Mouse (Mus musculus) embryonic facial prominence, embryonic 12.5 days (tissue): ENCODE data around the gene Hhat. TPM values are rescaled to one million over a fixed set of nuclear protein-coding genes. Genes with fewer than 3 reads are reported as not detected.
A peak's percentile ranks its signal among the peaks of the same experiment; 100 is the strongest.

Experiments
- ATAC-seq: fragments of 200-750 bp; cut with Nextera tagmentation; 2 replicates; pipeline ENCODE4 v1.8.0; 2017; ENCODE audit not compliant: insufficient number of reproducible peaks, insufficient read depth, low FRiP score, low TSS enrichment
- H3K27ac ChIP-seq: fragments of 300-500 bp; sonication (generic); 2 replicates; pipeline ENCODE4 v1.5.1; 2016; ENCODE audit warnings: mild to moderate bottlenecking
- H3K27me3 ChIP-seq: fragments of 300-500 bp; sonication (generic); 2 replicates; pipeline ENCODE4 v1.6.1; 2016; ENCODE audit warnings: mild to moderate bottlenecking, moderate library complexity
- H3K36me3 ChIP-seq: fragments of 300-500 bp; sonication (generic); 2 replicates; pipeline ENCODE4 v1.6.1; 2016; ENCODE audit warnings: mild to moderate bottlenecking
- H3K4me1 ChIP-seq: fragments of 300-500 bp; sonication (generic); 2 replicates; pipeline ENCODE4 v1.6.1; 2016
- H3K4me2 ChIP-seq: fragments of 300-500 bp; sonication (generic); replicated peaks from 2 replicates; pipeline ENCODE4 v1.6.1; 2016; ENCODE audit warnings: mild to moderate bottlenecking, moderate library complexity
- H3K4me3 ChIP-seq: fragments of 300-500 bp; sonication (generic); 2 replicates; pipeline ENCODE4 v1.5.1; 2016; ENCODE audit warnings: mild to moderate bottlenecking
- H3K9ac ChIP-seq: fragments of 300-500 bp; sonication (generic); 2 replicates; pipeline ENCODE4 v1.6.1; 2016; ENCODE audit warnings: mild to moderate bottlenecking, moderate library complexity
- H3K9me3 ChIP-seq: fragments of 300-500 bp; sonication (generic); 2 replicates; pipeline ENCODE4 v1.6.1; 2016; ENCODE audit warnings: mild to moderate bottlenecking, moderate library complexity
- WGBS: fragments of 180-500 bp; shearing (Covaris S2); methylation state at CpG from one replicate; pipeline ENCODE4 v1.1.7; 2016; 5-methylcytosine and 5-hydroxymethylcytosine counted together
- polyA plus RNA-seq: library from polyadenylated mRNA; unstranded; fragments of >200 nt; fragmentation: Nextera tagmentation; extraction: Ambion mirVana; gene quantifications from 2 replicates; pipeline ENCODE4 v1.2.1, GENCODE M21; 2016

Gene Hhat
- polyA plus RNA-seq, 1 experiment from 2014 or later, result 10.4 TPM

DNA sequence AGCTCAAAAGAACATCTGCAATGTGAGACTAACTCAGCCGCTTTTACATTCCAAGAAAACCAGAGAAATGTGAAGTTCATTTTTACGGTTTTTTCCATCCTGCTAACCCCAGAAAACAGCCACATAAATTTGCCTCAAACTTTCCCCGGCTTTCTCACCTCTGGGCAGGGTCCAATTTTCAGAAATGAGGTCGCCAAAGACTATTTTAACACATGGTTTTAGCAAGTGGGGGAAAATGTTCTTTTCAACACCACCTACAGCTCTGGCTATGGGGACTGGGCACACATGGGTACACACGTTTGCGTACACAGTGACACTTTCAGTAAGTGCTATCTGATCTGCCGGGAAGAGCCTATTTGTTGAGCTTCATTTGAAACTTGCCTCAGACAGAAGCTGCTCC, 40.5 kb downstream of the Hhat start:
- ATAC-seq, result no peak
- no peaks in the 10 kb centered on the region for H3K9me3 ChIP-seq
- H3K4me2 ChIP-seq, result no peak overlapping the region
- no peaks in the 10 kb centered on the region for H3K4me1 ChIP-seq
- no peak overlapping the region for H3K27ac ChIP-seq
- WGBS, result 73% methylated on average over 7 of the region's 7 CpGs
- no peaks in the 10 kb centered on the region for H3K36me3 ChIP-seq
- no peaks in the 10 kb centered on the region for H3K27me3 ChIP-seq
- H3K9ac ChIP-seq, result no peak overlapping the region
- H3K4me3 ChIP-seq, result no peak overlapping the region

DNA sequence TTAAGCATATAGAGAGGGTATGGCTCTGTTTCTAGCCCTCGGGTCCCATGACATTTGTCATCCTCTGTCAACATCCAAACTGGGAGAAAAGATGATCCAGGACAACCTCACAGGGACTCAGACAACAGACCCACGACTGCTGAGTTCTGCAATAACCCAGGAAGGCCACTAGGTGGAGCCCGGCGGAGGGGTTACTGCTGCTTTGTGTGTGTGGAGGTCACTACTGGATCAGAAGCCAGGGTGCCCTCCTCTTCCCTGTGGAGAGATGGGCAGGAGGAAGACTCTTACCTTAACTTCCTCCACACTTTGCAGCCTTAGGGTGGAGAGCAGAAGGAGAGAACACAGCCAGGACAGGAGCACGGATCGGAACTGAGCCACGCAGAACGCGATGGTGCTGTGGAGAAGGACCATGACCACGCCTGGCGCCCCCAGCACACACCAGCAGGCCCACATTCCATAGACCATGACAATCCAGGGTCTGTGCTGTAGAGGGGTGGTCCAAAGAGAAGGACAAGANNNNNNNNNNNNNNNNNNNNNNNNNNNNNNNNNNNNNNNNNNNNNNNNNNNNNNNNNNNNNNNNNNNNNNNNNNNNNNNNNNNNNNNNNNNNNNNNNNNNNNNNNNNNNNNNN, 43.9 kb downstream of the Hhat start:
- Histone ChIP-seq H3K9ac (no peak overlapping the region), H3K4me3 (no peak overlapping the region), H3K36me3 (no peaks in the 10 kb centered on the region), H3K27me3 (no peaks in the 10 kb centered on the region), H3K27ac (no peak overlapping the region), H3K4me1 (no peaks in the 10 kb centered on the region), H3K9me3 (no peaks in the 10 kb centered on the region), H3K4me2 (no peak overlapping the region)
- 49% methylated on average over 11 of the region's 11 CpGs for WGBS
- peak; percentile 74; the same call in 1 of the 2 replicates for ATAC-seq

DNA sequence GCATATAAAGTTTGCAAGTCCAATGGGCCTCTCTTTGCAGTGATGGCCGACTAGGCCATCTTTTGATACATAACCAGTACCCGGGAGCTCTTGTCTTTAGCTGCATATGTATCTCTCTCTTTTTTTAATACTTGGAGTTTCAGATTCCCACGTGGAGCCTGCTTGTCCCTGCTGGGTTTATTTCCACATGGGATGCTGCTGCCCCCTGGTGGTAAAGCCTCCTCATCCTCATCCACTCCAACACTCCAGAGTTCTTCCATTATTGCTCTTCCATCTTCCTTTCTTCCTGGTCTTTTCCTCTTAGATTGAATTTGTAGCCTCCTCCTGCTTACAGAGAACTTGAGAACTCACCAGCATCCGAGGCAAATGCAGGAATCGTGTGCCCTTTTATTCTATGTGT, 48.9 kb downstream of the Hhat start:
- H3K4me3 ChIP-seq, result no peak overlapping the region
- no peaks in the 10 kb centered on the region for H3K9me3 ChIP-seq
- no peak overlapping the region for H3K4me2 ChIP-seq
- H3K27ac ChIP-seq, result no peak overlapping the region
- no peaks in the 10 kb centered on the region for H3K4me1 ChIP-seq
- 32% methylated on average over 5 of the region's 5 CpGs for WGBS
- no peaks in the 10 kb centered on the region for H3K27me3 ChIP-seq
- no peak for ATAC-seq
- no peaks in the 10 kb centered on the region for H3K36me3 ChIP-seq
- H3K9ac ChIP-seq, result no peak overlapping the region

DNA sequence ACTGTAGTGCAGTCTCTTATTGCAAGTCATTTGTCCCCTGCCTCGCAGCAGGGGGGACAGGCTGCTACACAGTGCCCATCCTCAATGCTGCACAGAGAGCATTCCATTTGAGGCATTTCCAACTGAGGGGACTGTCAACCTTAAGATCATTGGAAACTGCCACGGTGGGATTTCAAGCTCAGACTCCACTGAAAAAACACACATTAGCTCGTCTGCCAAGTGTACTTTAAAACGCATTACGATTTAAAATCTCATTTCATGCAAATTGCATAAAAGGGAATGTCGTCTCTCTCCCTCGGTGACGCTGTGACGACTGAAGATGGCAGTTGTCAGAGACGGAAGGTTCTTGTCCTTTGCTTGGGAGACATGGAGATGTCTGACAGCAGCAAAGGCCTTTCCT, 50.9 kb downstream of the Hhat start:
- no peak overlapping the region for H3K4me2 ChIP-seq
- H3K4me1 ChIP-seq, result no peaks in the 10 kb centered on the region
- H3K36me3 ChIP-seq, result no peaks in the 10 kb centered on the region
- no peak overlapping the region for H3K4me3 ChIP-seq
- 79% methylated on average over 10 of the region's 10 CpGs for WGBS
- H3K27ac ChIP-seq, result no peak overlapping the region
- no peaks in the 10 kb centered on the region for H3K27me3 ChIP-seq
- no peaks in the 10 kb centered on the region for H3K9me3 ChIP-seq
- ATAC-seq, result no peak
- no peak overlapping the region for H3K9ac ChIP-seq

DNA sequence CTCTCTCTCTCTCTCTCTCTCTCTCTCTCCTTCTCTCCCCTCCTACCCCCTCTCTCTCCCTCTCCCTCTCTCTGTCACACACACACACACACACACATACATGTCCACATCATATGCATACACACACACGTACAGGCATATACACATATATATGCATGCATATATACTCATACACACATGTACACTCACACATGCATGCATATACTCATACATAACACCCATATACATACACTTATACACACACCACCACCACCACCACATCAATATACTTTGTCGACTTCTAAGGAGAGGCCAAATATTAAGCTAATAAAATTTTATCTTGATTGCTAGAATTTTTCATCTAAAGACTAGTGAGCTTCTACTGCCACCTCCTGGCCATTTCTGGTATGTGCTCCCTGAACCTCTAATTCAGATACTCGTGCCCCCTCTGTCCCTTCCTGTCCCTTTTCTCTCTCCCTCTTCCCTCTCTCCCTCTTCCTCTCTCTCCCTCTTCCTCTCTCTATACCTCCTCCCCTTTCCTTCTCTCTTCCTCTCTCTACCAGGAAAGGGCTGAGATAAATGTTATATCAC, 59.2 kb downstream of the Hhat start:
- Histone ChIP-seq H3K4me2 (no peak overlapping the region), H3K27ac (no peak overlapping the region), H3K27me3 (no peaks in the 10 kb centered on the region), H3K4me1 (no peaks in the 10 kb centered on the region), H3K9me3 (no peaks in the 10 kb centered on the region), H3K9ac (no peak overlapping the region), H3K4me3 (no peak overlapping the region), H3K36me3 (no peaks in the 10 kb centered on the region)
- 31% methylated on average over 3 of the region's 3 CpGs for WGBS
- ATAC-seq, result 0 out of 2 replicates have a peak, but pooled peaks have one; percentile 60

DNA sequence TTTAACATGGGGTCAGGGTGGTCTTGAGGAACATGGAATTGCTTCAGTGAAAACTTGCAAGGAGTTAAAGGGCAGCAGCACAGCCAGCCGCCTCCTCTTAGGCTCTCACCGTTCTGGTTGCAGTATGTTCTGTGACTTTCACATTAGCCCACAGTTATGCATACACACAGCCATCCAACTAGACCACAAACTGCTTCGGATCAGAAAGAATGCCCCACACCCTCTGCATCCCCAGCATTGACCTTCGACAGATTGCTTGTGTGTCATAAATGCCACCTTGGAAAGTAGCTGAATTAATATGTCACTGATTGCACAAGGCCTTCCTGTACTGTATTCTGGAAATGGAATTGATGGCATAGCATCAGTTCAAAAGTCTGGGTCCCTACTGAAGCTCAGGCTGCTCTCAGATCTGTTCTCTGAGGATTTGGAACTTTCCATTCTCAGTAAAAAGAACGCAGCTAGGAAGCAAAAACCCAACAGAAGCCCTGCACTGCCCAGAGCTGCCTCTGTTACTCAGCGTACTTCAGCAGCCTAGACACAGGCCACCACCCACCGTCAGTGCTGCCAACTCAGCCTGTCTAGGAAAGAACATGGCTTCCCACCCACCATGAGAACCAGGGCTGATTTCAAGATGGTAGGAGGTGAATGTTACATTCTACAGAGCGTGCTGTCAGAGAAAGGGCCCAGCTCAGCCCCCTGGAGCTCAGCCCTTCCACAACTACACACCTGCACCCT, 70.5 kb downstream of the Hhat start:
- ATAC-seq, result no peak
- H3K4me2 ChIP-seq, result no peak overlapping the region
- 84% methylated on average over 8 of the region's 8 CpGs for WGBS

DNA sequence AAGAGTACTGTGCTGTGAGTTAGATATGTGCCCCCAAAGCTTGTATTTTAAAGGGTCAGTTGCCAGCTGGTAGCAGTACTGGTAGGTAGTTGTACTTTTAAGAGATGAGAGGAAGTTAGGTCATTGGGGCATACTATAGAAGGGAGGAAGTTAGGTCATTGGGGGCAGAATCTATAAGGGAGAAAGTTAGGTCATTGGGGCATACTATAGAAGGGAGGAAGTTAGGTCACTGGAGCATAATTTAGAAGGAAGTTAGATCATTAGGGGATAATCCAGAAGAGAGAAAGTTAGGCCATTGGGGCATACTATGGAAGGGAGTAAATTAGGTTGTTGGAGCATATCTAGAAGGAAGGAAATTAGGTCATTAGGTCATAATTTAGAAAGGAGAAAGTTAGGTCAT, 71.9 kb downstream of the Hhat start:
- Histone ChIP-seq H3K4me2 (no peak overlapping the region), H3K4me1 (no peaks in the 10 kb centered on the region), H3K27ac (no peak overlapping the region), H3K9ac (no peak overlapping the region), H3K9me3 (no peaks in the 10 kb centered on the region), H3K36me3 (no peaks in the 10 kb centered on the region), H3K27me3 (no peaks in the 10 kb centered on the region), H3K4me3 (no peak overlapping the region)
- ATAC-seq, result no peak

More for the DNA sequence above, 70.5 kb downstream of the Hhat start:
- no peak overlapping the region for H3K27ac ChIP-seq
- H3K9ac ChIP-seq, result no peak overlapping the region
- no peaks in the 10 kb centered on the region for H3K27me3 ChIP-seq
- H3K36me3 ChIP-seq, result no peaks in the 10 kb centered on the region
- no peaks in the 10 kb centered on the region for H3K9me3 ChIP-seq
- H3K4me1 ChIP-seq, result no peaks in the 10 kb centered on the region
- no peak overlapping the region for H3K4me3 ChIP-seq

DNA sequence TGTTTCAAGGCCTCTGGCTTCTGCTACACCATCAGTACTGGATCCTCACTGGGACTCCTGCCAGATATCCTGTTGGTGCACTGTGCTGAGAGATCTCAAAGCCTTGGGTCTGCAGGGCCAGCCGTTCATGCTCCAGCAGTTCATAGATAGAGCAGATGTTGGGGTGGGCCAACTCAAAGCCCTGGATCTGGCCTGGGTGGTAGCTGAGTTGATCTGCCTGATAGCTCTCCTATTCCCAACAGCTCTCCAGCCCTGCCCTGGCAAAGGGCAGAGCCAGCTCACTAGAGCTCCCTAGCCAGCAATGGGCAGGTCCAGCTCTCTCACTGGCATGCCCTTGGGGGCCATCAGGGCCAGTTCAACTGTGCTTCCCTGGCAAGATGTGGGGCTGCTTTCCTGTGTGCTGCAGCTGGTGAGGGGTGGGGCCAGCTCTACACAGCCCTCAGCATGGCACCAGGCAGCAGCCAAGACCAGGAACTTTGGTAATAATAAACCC, 74.6 kb downstream of the Hhat start:
- no peaks in the 10 kb centered on the region for H3K36me3 ChIP-seq
- no peak overlapping the region for H3K4me3 ChIP-seq
- H3K27me3 ChIP-seq, result no peaks in the 10 kb centered on the region
- ATAC-seq, result no peak
- no peak overlapping the region for H3K9ac ChIP-seq
- WGBS, result 85% methylated on average over 1 of the region's 1 CpGs
- no peak overlapping the region for H3K27ac ChIP-seq
- no peaks in the 10 kb centered on the region for H3K9me3 ChIP-seq
- H3K4me1 ChIP-seq, result no peaks in the 10 kb centered on the region
- no peak overlapping the region for H3K4me2 ChIP-seq

DNA sequence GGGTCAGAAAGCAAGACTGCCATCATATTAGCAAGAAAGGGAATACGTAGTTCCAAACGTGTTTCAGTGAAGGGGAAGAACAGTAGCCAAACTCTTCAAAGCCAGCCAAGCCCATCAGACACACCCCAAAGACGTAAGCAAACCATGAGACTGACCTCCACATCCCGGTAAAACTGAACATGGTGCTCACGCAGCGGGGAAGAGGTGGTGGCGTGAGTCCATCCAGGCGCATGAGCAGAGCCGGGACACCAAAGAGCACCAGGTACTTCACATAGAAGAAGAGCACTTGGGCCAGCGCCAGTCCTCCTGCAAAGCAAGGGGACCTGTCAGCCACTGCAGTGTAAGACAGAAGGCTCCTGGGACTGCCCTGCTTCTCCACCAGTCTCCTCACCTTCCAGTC, 77.4 kb downstream of the Hhat start:
- H3K4me2 ChIP-seq, result no peak overlapping the region
- no peaks in the 10 kb centered on the region for H3K36me3 ChIP-seq
- no peak for ATAC-seq
- WGBS, result 91% methylated on average over 10 of the region's 10 CpGs
- no peaks in the 10 kb centered on the region for H3K4me1 ChIP-seq
- H3K9ac ChIP-seq, result no peak overlapping the region
- no peak overlapping the region for H3K4me3 ChIP-seq
- no peaks in the 10 kb centered on the region for H3K27me3 ChIP-seq
- no peaks in the 10 kb centered on the region for H3K9me3 ChIP-seq
- no peak overlapping the region for H3K27ac ChIP-seq

DNA sequence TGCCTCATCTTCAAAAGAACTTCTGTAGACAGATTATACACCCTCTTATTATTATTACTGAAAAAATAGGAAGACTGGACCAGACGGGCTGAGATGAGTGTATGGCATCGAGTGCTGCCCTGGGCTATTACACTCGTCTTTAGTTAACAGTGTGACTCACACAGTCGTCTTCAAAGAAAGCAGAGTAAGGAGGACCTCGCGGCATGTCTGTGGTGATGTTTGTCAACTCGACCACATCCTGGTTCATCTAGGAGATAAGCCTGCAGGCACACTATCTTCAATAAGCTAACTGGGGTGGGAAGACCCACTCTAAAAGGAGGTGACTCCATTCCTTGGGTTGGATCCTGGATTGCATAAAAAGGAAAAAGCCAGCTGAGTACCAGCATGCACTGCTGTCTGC, 78.0 kb downstream of the Hhat start:
- no peaks in the 10 kb centered on the region for H3K36me3 ChIP-seq
- no peaks in the 10 kb centered on the region for H3K4me1 ChIP-seq
- no peaks in the 10 kb centered on the region for H3K9me3 ChIP-seq
- no peaks in the 10 kb centered on the region for H3K27me3 ChIP-seq
- no peak overlapping the region for H3K4me3 ChIP-seq
- ATAC-seq, result no peak
- H3K9ac ChIP-seq, result no peak overlapping the region
- no peak overlapping the region for H3K27ac ChIP-seq
- 69% methylated on average over 7 of the region's 7 CpGs for WGBS
- H3K4me2 ChIP-seq, result no peak overlapping the region

DNA sequence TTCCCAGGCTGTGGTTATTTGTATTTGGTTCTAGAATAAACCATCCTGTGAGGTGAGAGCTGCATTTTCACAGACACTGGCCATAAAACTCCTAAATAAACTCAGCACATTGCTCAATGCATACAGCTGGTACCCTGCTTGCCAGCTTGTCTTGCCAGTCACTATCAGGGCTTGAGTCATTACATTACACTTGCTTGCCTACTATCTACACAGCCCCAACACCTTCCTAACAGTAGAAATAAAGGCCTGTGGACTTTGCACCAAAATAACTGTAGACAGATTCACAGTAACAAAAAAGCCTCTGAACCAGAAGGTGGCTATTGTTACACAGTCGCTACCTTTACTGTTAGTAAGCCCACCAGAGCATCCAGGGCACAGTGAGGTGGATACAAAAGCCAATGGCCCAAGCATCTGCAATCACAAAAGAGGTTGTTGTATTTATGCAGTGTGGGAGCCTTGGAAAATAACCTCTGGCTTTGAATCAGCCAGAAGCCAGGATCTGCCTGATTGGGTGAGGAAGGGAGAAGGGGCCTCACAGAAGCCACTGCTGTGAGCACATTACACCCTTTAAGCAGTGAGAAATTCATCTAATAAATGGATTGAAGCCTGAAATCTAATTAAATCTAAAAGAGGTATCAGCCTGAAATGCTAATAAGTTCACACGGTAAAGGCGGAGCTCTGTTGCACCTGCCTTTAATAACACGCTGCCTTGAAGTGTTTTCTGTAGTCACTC, 88.6 kb downstream of the Hhat start:
- H3K27me3 ChIP-seq, result no peaks in the 10 kb centered on the region
- no peak overlapping the region for H3K9ac ChIP-seq
- ATAC-seq, result no peak
- H3K27ac ChIP-seq, result no peak overlapping the region
- no peak overlapping the region for H3K4me2 ChIP-seq
- 87% methylated on average over 4 of the region's 4 CpGs for WGBS
- H3K9me3 ChIP-seq, result no peaks in the 10 kb centered on the region
- no peak overlapping the region for H3K4me3 ChIP-seq
- no peaks in the 10 kb centered on the region for H3K36me3 ChIP-seq
- no peaks in the 10 kb centered on the region for H3K4me1 ChIP-seq
